Mouse (Mus musculus) embryonic facial prominence, embryonic 13.5 days (tissue): ENCODE data around the gene Sap30bp. TPM values are rescaled to one million over a fixed set of nuclear protein-coding genes. Genes with fewer than 3 reads are reported as not detected.

Experiments
- ATAC-seq: fragments of 200-750 bp; cut with Nextera tagmentation; 2 replicates; pipeline ENCODE4 v1.8.0; 2017; ENCODE audit warnings: low read depth; ENCODE audit not compliant: insufficient number of reproducible peaks, insufficient read depth, low FRiP score, low TSS enrichment
- H3K27ac ChIP-seq: fragments of 300-500 bp; sonication (generic); 2 replicates; pipeline ENCODE4 v1.5.1; 2015; ENCODE audit warnings: moderate library complexity, mild to moderate bottlenecking, inconsistent platforms
- H3K27me3 ChIP-seq: fragments of 300-500 bp; sonication (generic); 2 replicates; pipeline ENCODE4 v1.6.1; 2015; ENCODE audit warnings: mild to moderate bottlenecking, inconsistent platforms
- H3K36me3 ChIP-seq: fragments of 300-500 bp; sonication (generic); 2 replicates; pipeline ENCODE4 v1.6.1; 2015; ENCODE audit warnings: mild to moderate bottlenecking, inconsistent platforms
- H3K4me1 ChIP-seq: fragments of 300-500 bp; sonication (generic); 2 replicates; pipeline ENCODE4 v1.6.1; 2015; ENCODE audit warnings: inconsistent platforms
- H3K4me2 ChIP-seq: fragments of 300-500 bp; sonication (generic); 2 replicates; pipeline ENCODE4 v1.6.1; 2015; ENCODE audit warnings: moderate library complexity, mild to moderate bottlenecking, inconsistent platforms
- H3K4me3 ChIP-seq: fragments of 300-500 bp; sonication (generic); 2 replicates; pipeline ENCODE4 v1.5.1; 2015; ENCODE audit warnings: mild to moderate bottlenecking, inconsistent platforms
- H3K9ac ChIP-seq: fragments of 300-500 bp; sonication (generic); 2 replicates; pipeline ENCODE4 v1.6.1; 2015; ENCODE audit warnings: mild to moderate bottlenecking, inconsistent platforms
- H3K9me3 ChIP-seq: fragments of 300-500 bp; sonication (generic); 2 replicates; pipeline ENCODE4 v1.6.1; 2016; ENCODE audit warnings: inconsistent platforms
- WGBS: fragments of 180-500 bp; shearing (Covaris S2); methylation state at CpG from one replicate; pipeline ENCODE4 v1.1.7; 2015; ENCODE audit warnings: mixed read lengths; 5-methylcytosine and 5-hydroxymethylcytosine counted together
- polyA plus RNA-seq: library from polyadenylated mRNA; unstranded; fragments of >200 nt; fragmentation: Nextera tagmentation; extraction: Ambion mirVana; gene quantifications from 2 replicates; pipeline ENCODE4 v1.2.1, GENCODE M21; 2015

The Sap30bp gene
- polyA plus RNA-seq, result 47.0 and 53.9 TPM in 2 replicates

GRCm38 (mm10) chr11:115933108-115933746 lies at the start of gene Sap30bp, which contains the start of gene Recql5:
Gene Sap30bp (plus strand): TSS chr11:115933282.
Gene Recql5 (minus strand): TSS chr11:115933477.
- H3K36me3 ChIP-seq, result peaks cover 26% of the 10 kb centered on the region
- peak within 1 kb of the TSS; percentile 58; the same call in 1 of the 2 replicates for H3K27ac ChIP-seq
- H3K27me3 ChIP-seq, result no peaks in the 10 kb centered on the region
- peak within 1 kb of the TSS; percentile 92 for H3K9ac ChIP-seq
- H3K4me2 ChIP-seq, result peak within 1 kb of the TSS; percentile 93
- peak within 1 kb of the TSS; percentile 92 for H3K4me3 ChIP-seq
- peaks cover 22% of the 10 kb centered on the region for H3K4me1 ChIP-seq
- peak; percentile 93 for ATAC-seq
- under 1% methylated on average over 28 of the region's 28 CpGs for WGBS
- no peaks in the 10 kb centered on the region for H3K9me3 ChIP-seq

- Histone ChIP-seq H3K4me2 (no peak overlapping the region), H3K36me3 (no peaks in the 10 kb centered on the region), H3K9ac (no peak overlapping the region), H3K9me3 (no peaks in the 10 kb centered on the region), H3K4me1 (no peaks in the 10 kb centered on the region), H3K27ac (no peak overlapping the region), H3K27me3 (peaks cover 21% of the 10 kb centered on the region), H3K4me3 (no peak overlapping the region)
- 90% methylated on average over 3 of the region's 3 CpGs for whole genome bisulfite sequencing
- ATAC-seq, result no peak
Observed at GRCm38 (mm10) chr11:115884361-115884760, 48.7 kb upstream of the Sap30bp start.

GRCm38 (mm10) chr11:115885281-115885680 lies 47.8 kb upstream of the Sap30bp start:
- no peaks in the 10 kb centered on the region for H3K9me3 ChIP-seq
- H3K27ac ChIP-seq, result no peak overlapping the region
- H3K4me1 ChIP-seq, result no peaks in the 10 kb centered on the region
- H3K4me2 ChIP-seq, result no peak overlapping the region
- H3K36me3 ChIP-seq, result no peaks in the 10 kb centered on the region
- peaks cover 21% of the 10 kb centered on the region for H3K27me3 ChIP-seq
- 73% methylated on average over 11 of the region's 11 CpGs for WGBS
- no peak overlapping the region for H3K9ac ChIP-seq
- no peak overlapping the region for H3K4me3 ChIP-seq
- ATAC-seq, result no peak

- ATAC-seq, result no peak
- Histone ChIP-seq H3K27me3 (peaks cover 21% of the 10 kb centered on the region), H3K9ac (no peak overlapping the region), H3K4me3 (no peak overlapping the region), H3K36me3 (no peaks in the 10 kb centered on the region), H3K27ac (no peak overlapping the region), H3K9me3 (no peaks in the 10 kb centered on the region), H3K4me2 (no peak overlapping the region), H3K4me1 (no peaks in the 10 kb centered on the region)
- WGBS, result 84% methylated on average over 11 of the region's 11 CpGs
Observed at GRCm38 (mm10) chr11:115886446-115886845, 46.6 kb upstream of the Sap30bp start.

GRCm38 (mm10) chr11:115888020-115888419 lies 45.1 kb upstream of the Sap30bp start:
- Histone ChIP-seq H3K9ac (no peak overlapping the region), H3K4me1 (no peaks in the 10 kb centered on the region), H3K36me3 (peaks cover 10% of the 10 kb centered on the region; the same call in 1 of the 2 replicates), H3K4me2 (no peak overlapping the region), H3K4me3 (no peak overlapping the region), H3K27me3 (peaks cover 15% of the 10 kb centered on the region), H3K9me3 (no peaks in the 10 kb centered on the region), H3K27ac (no peak overlapping the region)
- WGBS, result 89% methylated on average over 5 of the region's 5 CpGs
- ATAC-seq, result no peak

- H3K27me3 ChIP-seq, result peaks cover 4% of the 10 kb centered on the region
- no peak for ATAC-seq
Observed at GRCm38 (mm10) chr11:115889159-115889558, 43.9 kb upstream of the Sap30bp start.

GRCm38 (mm10) chr11:115892213-115892612 lies 40.9 kb upstream of the Sap30bp start:
- H3K27me3 ChIP-seq, result no peaks in the 10 kb centered on the region
- 63% methylated on average over 6 of the region's 6 CpGs for WGBS
- no peak overlapping the region for H3K4me2 ChIP-seq
- H3K4me1 ChIP-seq, result no peaks in the 10 kb centered on the region
- peaks cover 52% of the 10 kb centered on the region for H3K36me3 ChIP-seq
- no peak overlapping the region for H3K9ac ChIP-seq
- no peaks in the 10 kb centered on the region for H3K9me3 ChIP-seq
- no peak for ATAC-seq
- no peak overlapping the region for H3K4me3 ChIP-seq
- no peak overlapping the region for H3K27ac ChIP-seq

More at GRCm38 (mm10) chr11:115889159-115889558, 43.9 kb upstream of the Sap30bp start:
- Histone ChIP-seq H3K4me3 (no peak overlapping the region), H3K9me3 (no peaks in the 10 kb centered on the region), H3K9ac (no peak overlapping the region), H3K27ac (no peak overlapping the region), H3K4me2 (no peak overlapping the region), H3K36me3 (peaks cover 22% of the 10 kb centered on the region), H3K4me1 (no peaks in the 10 kb centered on the region)
- WGBS, result 80% methylated on average over 6 of the region's 6 CpGs

- Histone ChIP-seq H3K4me2 (no peak overlapping the region), H3K27ac (no peak overlapping the region), H3K9ac (no peak overlapping the region), H3K27me3 (no peaks in the 10 kb centered on the region), H3K9me3 (no peaks in the 10 kb centered on the region), H3K36me3 (peaks cover 59% of the 10 kb centered on the region), H3K4me3 (no peak overlapping the region), H3K4me1 (no peaks in the 10 kb centered on the region)
- no peak for ATAC-seq
- 87% methylated on average over 9 of the region's 9 CpGs for WGBS
Observed at GRCm38 (mm10) chr11:115893071-115893470, 40.0 kb upstream of the Sap30bp start.

GRCm38 (mm10) chr11:115894755-115895520 lies 38.1 kb upstream of the Sap30bp start:
- H3K4me1 ChIP-seq, result peaks cover 6% of the 10 kb centered on the region
- no peak overlapping the region for H3K27ac ChIP-seq
- ATAC-seq, result no peak
- no peaks in the 10 kb centered on the region for H3K27me3 ChIP-seq
- 71% methylated on average over 14 of the region's 14 CpGs for WGBS
- H3K36me3 ChIP-seq, result peaks cover 59% of the 10 kb centered on the region
- H3K9me3 ChIP-seq, result no peaks in the 10 kb centered on the region
- no peak overlapping the region for H3K4me2 ChIP-seq
- H3K4me3 ChIP-seq, result no peak overlapping the region
- no peak overlapping the region for H3K9ac ChIP-seq

- H3K27ac ChIP-seq, result peak overlapping the region; percentile 28; the same call in 1 of the 2 replicates
- no peak overlapping the region for H3K9ac ChIP-seq
- H3K36me3 ChIP-seq, result peaks cover 45% of the 10 kb centered on the region
- peaks cover 34% of the 10 kb centered on the region for H3K4me1 ChIP-seq
- no peak overlapping the region for H3K4me3 ChIP-seq
- WGBS, result 85% methylated on average over 7 of the region's 7 CpGs
- H3K4me2 ChIP-seq, result no peak overlapping the region
- H3K27me3 ChIP-seq, result no peaks in the 10 kb centered on the region
- no peak for ATAC-seq
- no peaks in the 10 kb centered on the region for H3K9me3 ChIP-seq
Observed at GRCm38 (mm10) chr11:115898446-115898845, 34.6 kb upstream of the Sap30bp start.

- 15% methylated on average over 4 of the region's 4 CpGs for WGBS
- peak overlapping the region; percentile 28; the same call in 1 of the 2 replicates for H3K27ac ChIP-seq
- no peaks in the 10 kb centered on the region for H3K9me3 ChIP-seq
- H3K4me1 ChIP-seq, result peaks cover 38% of the 10 kb centered on the region
- H3K9ac ChIP-seq, result no peak overlapping the region
- no peak overlapping the region for H3K4me3 ChIP-seq
- H3K36me3 ChIP-seq, result peaks cover 40% of the 10 kb centered on the region
- no peak overlapping the region for H3K4me2 ChIP-seq
- H3K27me3 ChIP-seq, result no peaks in the 10 kb centered on the region
- ATAC-seq, result no peak
Observed at GRCm38 (mm10) chr11:115898886-115899285, 34.2 kb upstream of the Sap30bp start.
